Mouse (Mus musculus) megakaryocyte, embryonic 14.5 days (primary cell): ENCODE data around the gene Tcea3. TPM values are rescaled to one million over a fixed set of nuclear protein-coding genes. Genes with fewer than 3 reads are reported as not detected.
A peak's percentile ranks its signal among the peaks of the same experiment; 100 is the strongest.

Experiments used
- H3K27me3 ChIP-seq: replicated peaks from 2 replicates; pipeline ENCODE3; 2012; ENCODE audit warnings: inconsistent platforms
- H3K36me3 ChIP-seq: replicated peaks from 2 replicates; pipeline ENCODE3; 2012; ENCODE audit warnings: low read length, inconsistent platforms, mixed read lengths
- H3K4me1 ChIP-seq: 2 replicates; pipeline ENCODE4 v1.6.1; 2012; ENCODE audit warnings: inconsistent platforms
- H3K4me3 ChIP-seq: replicated peaks from 2 replicates; pipeline ENCODE3; 2012; ENCODE audit warnings: moderate library complexity, mild to moderate bottlenecking, inconsistent platforms
- H3K9me3 ChIP-seq: 2 replicates; pipeline ENCODE4 v1.6.1; 2012; ENCODE audit warnings: inconsistent platforms
- FLI1 ChIP-seq: IDR thresholded peaks from 2 replicates; pipeline ENCODE4 v1.6.1; 2012; ENCODE audit warnings: low read length, inconsistent platforms, mixed read lengths
- GATA1 ChIP-seq: IDR thresholded peaks from 3 replicates; pipeline ENCODE4 v1.6.1; 2012; ENCODE audit warnings: mixed read lengths, low read length, inconsistent platforms, borderline replicate concordance
- polyA plus RNA-seq: library from polyadenylated mRNA; stranded (reverse); fragments of >175 nt; gene quantifications from 2 replicates; pipeline ENCODE4 v1.2.3, GENCODE M21; 2012; ENCODE audit warnings: low replicate concordance; ENCODE audit not compliant: insufficient read depth

The Tcea3 gene
- polyA plus RNA-seq, 1 experiment, result not detected

- peak overlapping the region; percentile 81 for H3K4me3 ChIP-seq
- TF ChIP-seq FLI1, result no peak
- no peak for TF ChIP-seq GATA1
- no peaks in the 10 kb centered on the region for H3K36me3 ChIP-seq
- peaks cover 95% of the 10 kb centered on the region for H3K27me3 ChIP-seq
- peaks cover 35% of the 10 kb centered on the region for H3K4me1 ChIP-seq
- no peaks in the 10 kb centered on the region for H3K9me3 ChIP-seq
These were observed 172 bp upstream of the Tcea3 start for GRCm38 (mm10) chr4:136247386-136247728.

- Histone ChIP-seq H3K9me3 (no peaks in the 10 kb centered on the region), H3K36me3 (no peaks in the 10 kb centered on the region), H3K4me3 (no peak overlapping the region), H3K4me1 (peaks cover 35% of the 10 kb centered on the region), H3K27me3 (peaks cover 92% of the 10 kb centered on the region)
- TF ChIP-seq FLI1, result no peak
- no peak for TF ChIP-seq GATA1
These were observed 1.2 kb downstream of the Tcea3 start for GRCm38 (mm10) chr4:136248464-136249331.

- H3K4me1 ChIP-seq, result peaks cover 35% of the 10 kb centered on the region
- H3K9me3 ChIP-seq, result no peaks in the 10 kb centered on the region
- H3K27me3 ChIP-seq, result peaks cover 92% of the 10 kb centered on the region
- no peak for TF ChIP-seq GATA1
- H3K4me3 ChIP-seq, result no peak overlapping the region
- no peaks in the 10 kb centered on the region for H3K36me3 ChIP-seq
These were observed 1.8 kb downstream of the Tcea3 start for GRCm38 (mm10) chr4:136249332-136249647.

- peak overlapping the region; percentile 48 for H3K4me3 ChIP-seq
- peaks cover 92% of the 10 kb centered on the region for H3K27me3 ChIP-seq
- TF ChIP-seq FLI1 (no peak), GATA1 (no peak)
- H3K36me3 ChIP-seq, result no peaks in the 10 kb centered on the region
- no peaks in the 10 kb centered on the region for H3K9me3 ChIP-seq
- peaks cover 35% of the 10 kb centered on the region for H3K4me1 ChIP-seq
These were observed 2.3 kb downstream of the Tcea3 start for GRCm38 (mm10) chr4:136249780-136250179.

GRCm38 (mm10) chr4:136255919-136256318 is 8.4 kb downstream of the Tcea3 start:
- Histone ChIP-seq H3K4me1 (0 out of 2 replicates have a peak, but pooled peaks cover 4% of the 10 kb centered on the region), H3K27me3 (peaks cover 82% of the 10 kb centered on the region), H3K4me3 (no peak overlapping the region), H3K36me3 (no peaks in the 10 kb centered on the region), H3K9me3 (peaks cover 5% of the 10 kb centered on the region)
- no peak for TF ChIP-seq FLI1
- TF ChIP-seq GATA1, result no peak

- Histone ChIP-seq H3K4me1 (0 out of 2 replicates have a peak, but pooled peaks cover 4% of the 10 kb centered on the region), H3K4me3 (no peak overlapping the region), H3K36me3 (no peaks in the 10 kb centered on the region), H3K27me3 (peaks cover 82% of the 10 kb centered on the region), H3K9me3 (peaks cover 11% of the 10 kb centered on the region)
- TF ChIP-seq FLI1, result no peak
- TF ChIP-seq GATA1, result no peak
These were observed 9.2 kb downstream of the Tcea3 start for GRCm38 (mm10) chr4:136256696-136257095.

GRCm38 (mm10) chr4:136259916-136260315 is 12.4 kb downstream of the Tcea3 start:
- peaks cover 80% of the 10 kb centered on the region for H3K27me3 ChIP-seq
- peaks cover 13% of the 10 kb centered on the region for H3K9me3 ChIP-seq
- no peak overlapping the region for H3K4me3 ChIP-seq
- peaks cover 4% of the 10 kb centered on the region; the same call in 1 of the 2 replicates for H3K4me1 ChIP-seq
- H3K36me3 ChIP-seq, result no peaks in the 10 kb centered on the region
- TF ChIP-seq GATA1, result no peak
- no peak for TF ChIP-seq FLI1

- no peaks in the 10 kb centered on the region for H3K36me3 ChIP-seq
- H3K27me3 ChIP-seq, result peaks cover 80% of the 10 kb centered on the region
- H3K4me3 ChIP-seq, result no peak overlapping the region
- TF ChIP-seq FLI1 (no peak), GATA1 (no peak)
- peaks cover 6% of the 10 kb centered on the region; the same call in 1 of the 2 replicates for H3K4me1 ChIP-seq
- peaks cover 13% of the 10 kb centered on the region for H3K9me3 ChIP-seq
These were observed 13.1 kb downstream of the Tcea3 start for GRCm38 (mm10) chr4:136260491-136261180.

- no peak for TF ChIP-seq GATA1
- TF ChIP-seq FLI1, result no peak
- peaks cover 77% of the 10 kb centered on the region for H3K27me3 ChIP-seq
These were observed 14.4 kb downstream of the Tcea3 start for GRCm38 (mm10) chr4:136261912-136262311.

GRCm38 (mm10) chr4:136263555-136263954 is 16.0 kb downstream of the Tcea3 start:
- TF ChIP-seq GATA1 (no peak), FLI1 (no peak)
- Histone ChIP-seq H3K36me3 (no peaks in the 10 kb centered on the region), H3K9me3 (peaks cover 13% of the 10 kb centered on the region), H3K27me3 (peaks cover 77% of the 10 kb centered on the region), H3K4me3 (no peak overlapping the region), H3K4me1 (peaks cover 23% of the 10 kb centered on the region)

More at GRCm38 (mm10) chr4:136261912-136262311, 14.4 kb downstream of the Tcea3 start:
- Histone ChIP-seq H3K36me3 (no peaks in the 10 kb centered on the region), H3K4me3 (no peak overlapping the region), H3K4me1 (peaks cover 14% of the 10 kb centered on the region), H3K9me3 (peaks cover 13% of the 10 kb centered on the region)
